Mouse (Mus musculus) embryonic facial prominence, embryonic 12.5 days (tissue): ENCODE results near the gene Hadhb. TPM values are rescaled to one million over a fixed set of nuclear protein-coding genes. Genes with fewer than 3 reads are reported as not detected.

ENCODE experiments used
- ATAC-seq: fragments of 200-750 bp; cut with Nextera tagmentation; 2 replicates; pipeline ENCODE4 v1.8.0; 2017; ENCODE audit not compliant: insufficient number of reproducible peaks, insufficient read depth, low FRiP score, low TSS enrichment
- H3K27ac ChIP-seq: fragments of 300-500 bp; sonication (generic); 2 replicates; pipeline ENCODE4 v1.5.1; 2016; ENCODE audit warnings: mild to moderate bottlenecking
- H3K27me3 ChIP-seq: fragments of 300-500 bp; sonication (generic); 2 replicates; pipeline ENCODE4 v1.6.1; 2016; ENCODE audit warnings: mild to moderate bottlenecking, moderate library complexity
- H3K36me3 ChIP-seq: fragments of 300-500 bp; sonication (generic); 2 replicates; pipeline ENCODE4 v1.6.1; 2016; ENCODE audit warnings: mild to moderate bottlenecking
- H3K4me1 ChIP-seq: fragments of 300-500 bp; sonication (generic); 2 replicates; pipeline ENCODE4 v1.6.1; 2016
- H3K4me2 ChIP-seq: fragments of 300-500 bp; sonication (generic); replicated peaks from 2 replicates; pipeline ENCODE4 v1.6.1; 2016; ENCODE audit warnings: mild to moderate bottlenecking, moderate library complexity
- H3K4me3 ChIP-seq: fragments of 300-500 bp; sonication (generic); 2 replicates; pipeline ENCODE4 v1.5.1; 2016; ENCODE audit warnings: mild to moderate bottlenecking
- H3K9ac ChIP-seq: fragments of 300-500 bp; sonication (generic); 2 replicates; pipeline ENCODE4 v1.6.1; 2016; ENCODE audit warnings: mild to moderate bottlenecking, moderate library complexity
- H3K9me3 ChIP-seq: fragments of 300-500 bp; sonication (generic); 2 replicates; pipeline ENCODE4 v1.6.1; 2016; ENCODE audit warnings: mild to moderate bottlenecking, moderate library complexity
- WGBS: fragments of 180-500 bp; shearing (Covaris S2); methylation state at CpG from one replicate; pipeline ENCODE4 v1.1.7; 2016; 5-methylcytosine and 5-hydroxymethylcytosine counted together
- polyA plus RNA-seq: library from polyadenylated mRNA; unstranded; fragments of >200 nt; fragmentation: Nextera tagmentation; extraction: Ambion mirVana; gene quantifications from 2 replicates; pipeline ENCODE4 v1.2.1, GENCODE M21; 2016

The Hadhb gene
- polyA plus RNA-seq, 1 experiment from 2014 or later, result 124 TPM

- Histone ChIP-seq H3K36me3 (peaks cover 18% of the 10 kb centered on the region), H3K9ac (peak overlapping the region; percentile 65), H3K4me3 (peak overlapping the region; percentile 53), H3K9me3 (no peaks in the 10 kb centered on the region), H3K4me1 (peaks cover 18% of the 10 kb centered on the region), H3K27me3 (peaks cover 64% of the 10 kb centered on the region), H3K27ac (no peak overlapping the region), H3K4me2 (peak overlapping the region; percentile 94)
- ATAC-seq, result peak; percentile 83; the same call in 1 of the 2 replicates
- WGBS, result under 1% methylated on average over 103 of the region's 103 CpGs
Observed at GRCm38 (mm10) chr5:30113881-30114760, 40.9 kb upstream of the Hadhb start.

GRCm38 (mm10) chr5:30114761-30115140 lies 40.3 kb upstream of the Hadhb start:
- H3K9me3 ChIP-seq, result no peaks in the 10 kb centered on the region
- peak overlapping the region; percentile 65 for H3K9ac ChIP-seq
- WGBS, result 1% methylated on average over 28 of the region's 28 CpGs
- H3K4me2 ChIP-seq, result peak overlapping the region; percentile 94
- peaks cover 60% of the 10 kb centered on the region for H3K27me3 ChIP-seq
- peaks cover 24% of the 10 kb centered on the region for H3K36me3 ChIP-seq
- peaks cover 18% of the 10 kb centered on the region for H3K4me1 ChIP-seq
- no peak overlapping the region for H3K27ac ChIP-seq
- H3K4me3 ChIP-seq, result peak overlapping the region; percentile 53
- ATAC-seq, result no peak

GRCm38 (mm10) chr5:30115718-30116117 lies 39.3 kb upstream of the Hadhb start:
- no peaks in the 10 kb centered on the region for H3K9me3 ChIP-seq
- H3K36me3 ChIP-seq, result peaks cover 34% of the 10 kb centered on the region
- WGBS, result 30% methylated on average over 10 of the region's 10 CpGs
- ATAC-seq, result no peak
- H3K9ac ChIP-seq, result no peak overlapping the region
- H3K4me2 ChIP-seq, result no peak overlapping the region
- no peak overlapping the region for H3K4me3 ChIP-seq
- H3K4me1 ChIP-seq, result peaks cover 12% of the 10 kb centered on the region
- H3K27ac ChIP-seq, result no peak overlapping the region
- peaks cover 51% of the 10 kb centered on the region for H3K27me3 ChIP-seq

GRCm38 (mm10) chr5:30118018-30118417 lies 37.0 kb upstream of the Hadhb start:
- Histone ChIP-seq H3K4me3 (no peak overlapping the region), H3K4me2 (no peak overlapping the region), H3K9ac (no peak overlapping the region), H3K9me3 (no peaks in the 10 kb centered on the region), H3K27ac (no peak overlapping the region), H3K27me3 (peaks cover 30% of the 10 kb centered on the region), H3K36me3 (peaks cover 57% of the 10 kb centered on the region), H3K4me1 (peaks cover 4% of the 10 kb centered on the region; the same call in 1 of the 2 replicates)
- ATAC-seq, result no peak
- WGBS, result 80% methylated on average over 1 of the region's 1 CpGs

GRCm38 (mm10) chr5:30119163-30119562 lies 35.9 kb upstream of the Hadhb start:
- Histone ChIP-seq H3K27me3 (peaks cover 18% of the 10 kb centered on the region), H3K4me3 (no peak overlapping the region), H3K9me3 (no peaks in the 10 kb centered on the region), H3K27ac (no peak overlapping the region), H3K36me3 (peaks cover 68% of the 10 kb centered on the region), H3K4me2 (no peak overlapping the region), H3K4me1 (no peaks in the 10 kb centered on the region; the same call in 1 of the 2 replicates), H3K9ac (no peak overlapping the region)
- WGBS, result 84% methylated on average over 6 of the region's 6 CpGs
- ATAC-seq, result no peak

- H3K27ac ChIP-seq, result no peak overlapping the region
- peaks cover 78% of the 10 kb centered on the region for H3K36me3 ChIP-seq
- H3K27me3 ChIP-seq, result peaks cover 13% of the 10 kb centered on the region; the same call in 1 of the 2 replicates
- no peak overlapping the region for H3K4me2 ChIP-seq
- 91% methylated on average over 7 of the region's 7 CpGs for WGBS
- H3K9me3 ChIP-seq, result no peaks in the 10 kb centered on the region
- no peak overlapping the region for H3K4me3 ChIP-seq
- H3K4me1 ChIP-seq, result no peaks in the 10 kb centered on the region
- no peak for ATAC-seq
- H3K9ac ChIP-seq, result no peak overlapping the region
Observed at GRCm38 (mm10) chr5:30120106-30120505, 34.9 kb upstream of the Hadhb start.

GRCm38 (mm10) chr5:30122481-30122880 lies 32.6 kb upstream of the Hadhb start:
- H3K36me3 ChIP-seq, result peaks cover 99% of the 10 kb centered on the region
- no peaks in the 10 kb centered on the region for H3K9me3 ChIP-seq
- no peak overlapping the region for H3K4me2 ChIP-seq
- 91% methylated on average over 6 of the region's 6 CpGs for WGBS
- no peaks in the 10 kb centered on the region for H3K4me1 ChIP-seq
- H3K4me3 ChIP-seq, result no peak overlapping the region
- no peak overlapping the region for H3K9ac ChIP-seq
- H3K27ac ChIP-seq, result no peak overlapping the region
- no peak for ATAC-seq
- no peaks in the 10 kb centered on the region for H3K27me3 ChIP-seq

- WGBS, result 35% methylated on average over 5 of the region's 5 CpGs
- H3K9ac ChIP-seq, result no peak overlapping the region
Observed at GRCm38 (mm10) chr5:30125587-30125986, 29.5 kb upstream of the Hadhb start.

GRCm38 (mm10) chr5:30126756-30127155 lies 28.3 kb upstream of the Hadhb start:
- Histone ChIP-seq H3K9me3 (no peaks in the 10 kb centered on the region), H3K4me1 (no peaks in the 10 kb centered on the region), H3K9ac (no peak overlapping the region), H3K27ac (no peak overlapping the region), H3K36me3 (peaks cover 90% of the 10 kb centered on the region), H3K4me3 (no peak overlapping the region), H3K27me3 (no peaks in the 10 kb centered on the region), H3K4me2 (no peak overlapping the region)
- no peak for ATAC-seq
- WGBS, result 83% methylated on average over 7 of the region's 7 CpGs

More at GRCm38 (mm10) chr5:30125587-30125986, 29.5 kb upstream of the Hadhb start:
- no peaks in the 10 kb centered on the region for H3K4me1 ChIP-seq
- no peak overlapping the region for H3K4me3 ChIP-seq
- H3K27me3 ChIP-seq, result no peaks in the 10 kb centered on the region
- peaks cover 96% of the 10 kb centered on the region for H3K36me3 ChIP-seq
- no peak for ATAC-seq
- H3K4me2 ChIP-seq, result no peak overlapping the region
- H3K9me3 ChIP-seq, result no peaks in the 10 kb centered on the region
- no peak overlapping the region for H3K27ac ChIP-seq

- Histone ChIP-seq H3K4me3 (no peak overlapping the region), H3K4me2 (no peak overlapping the region), H3K27me3 (no peaks in the 10 kb centered on the region), H3K9ac (no peak overlapping the region), H3K27ac (no peak overlapping the region), H3K36me3 (peaks cover 90% of the 10 kb centered on the region), H3K9me3 (no peaks in the 10 kb centered on the region), H3K4me1 (no peaks in the 10 kb centered on the region)
- 89% methylated on average over 13 of the region's 13 CpGs for WGBS
- no peak for ATAC-seq
Observed at GRCm38 (mm10) chr5:30127921-30128597, 27.0 kb upstream of the Hadhb start.

- H3K27me3 ChIP-seq, result no peaks in the 10 kb centered on the region
- H3K36me3 ChIP-seq, result peaks cover 88% of the 10 kb centered on the region
- H3K4me1 ChIP-seq, result no peaks in the 10 kb centered on the region
- H3K27ac ChIP-seq, result no peak overlapping the region
- no peak overlapping the region for H3K9ac ChIP-seq
- no peak overlapping the region for H3K4me2 ChIP-seq
- no peak for ATAC-seq
- H3K9me3 ChIP-seq, result no peaks in the 10 kb centered on the region
- WGBS, result 93% methylated on average over 6 of the region's 6 CpGs
- no peak overlapping the region for H3K4me3 ChIP-seq
Observed at GRCm38 (mm10) chr5:30128680-30129079, 26.4 kb upstream of the Hadhb start.

- WGBS, result 91% methylated on average over 4 of the region's 4 CpGs
- H3K36me3 ChIP-seq, result peaks cover 85% of the 10 kb centered on the region
Observed at GRCm38 (mm10) chr5:30131246-30131645, 23.8 kb upstream of the Hadhb start.

More at GRCm38 (mm10) chr5:30131246-30131645, 23.8 kb upstream of the Hadhb start:
- Histone ChIP-seq H3K9ac (no peak overlapping the region), H3K27me3 (no peaks in the 10 kb centered on the region), H3K4me3 (no peak overlapping the region), H3K4me2 (no peak overlapping the region), H3K27ac (no peak overlapping the region), H3K4me1 (no peaks in the 10 kb centered on the region), H3K9me3 (no peaks in the 10 kb centered on the region)
- ATAC-seq, result no peak
